Mouse (Mus musculus): Measurements from ENCODE around the gene Phactr3. TPM values are rescaled to one million over a fixed set of nuclear protein-coding genes. Genes with fewer than 3 reads are reported as not detected.

The Phactr3 gene
- polyA plus RNA-seq, 1 experiment from 2014 or later, result 0.04 TPM

GRCm38 (mm10) chr2:178244866-178245265, 126.1 kb downstream of the Phactr3 start:
- Histone ChIP-seq H3K9ac (ENCODE audit: low read depth, low read length) (no peak overlapping the region), H3K27me3 (ENCODE audit: control insufficient read depth, insufficient read depth, low read depth, low read length) (no peaks in the 10 kb centered on the region), H3K9me3 (replicated peaks; ENCODE audit: control insufficient read depth, low read length) (no peaks in the 10 kb centered on the region), H3K27ac (ENCODE audit: low read length) (no peak overlapping the region), H3K4me2 (ENCODE audit: low read depth, low read length) (no peak overlapping the region), H3K36me3 (ENCODE audit: control insufficient read depth, insufficient read depth) (no peaks in the 10 kb centered on the region), H3K4me3 (ENCODE audit: low read depth, low read length) (no peak overlapping the region), H3K4me1 (ENCODE audit: control insufficient read depth, low read depth, low read length) (no peaks in the 10 kb centered on the region)
- no peak for ATAC-seq (ENCODE audit: low read depth)
- WGBS (ENCODE audit: insufficient replicate concordance), result 74% methylated on average over 1 of the region's 1 CpGs

- Histone ChIP-seq H3K4me3 (ENCODE audit: low read depth, low read length) (no peak overlapping the region), H3K4me2 (ENCODE audit: low read depth, low read length) (no peak overlapping the region), H3K36me3 (ENCODE audit: control insufficient read depth, insufficient read depth) (no peaks in the 10 kb centered on the region), H3K27me3 (ENCODE audit: control insufficient read depth, insufficient read depth, low read depth, low read length) (no peaks in the 10 kb centered on the region), H3K9me3 (replicated peaks; ENCODE audit: control insufficient read depth, low read length) (no peaks in the 10 kb centered on the region), H3K27ac (ENCODE audit: low read length) (no peak overlapping the region), H3K9ac (ENCODE audit: low read depth, low read length) (no peak overlapping the region), H3K4me1 (ENCODE audit: control insufficient read depth, low read depth, low read length) (no peaks in the 10 kb centered on the region)
- ATAC-seq (ENCODE audit: low read depth), result no peak
- WGBS (ENCODE audit: insufficient replicate concordance), result 49% methylated on average over 5 of the region's 5 CpGs
These were observed 127.1 kb downstream of the Phactr3 start for GRCm38 (mm10) chr2:178245841-178246240.

- Histone ChIP-seq H3K36me3 (ENCODE audit: control insufficient read depth, insufficient read depth) (no peaks in the 10 kb centered on the region), H3K9ac (ENCODE audit: low read depth, low read length) (no peak overlapping the region), H3K27me3 (ENCODE audit: control insufficient read depth, insufficient read depth, low read depth, low read length) (no peaks in the 10 kb centered on the region), H3K4me3 (ENCODE audit: low read depth, low read length) (no peak overlapping the region), H3K27ac (ENCODE audit: low read length) (no peak overlapping the region), H3K4me2 (ENCODE audit: low read depth, low read length) (no peak overlapping the region), H3K4me1 (ENCODE audit: control insufficient read depth, low read depth, low read length) (no peaks in the 10 kb centered on the region), H3K9me3 (replicated peaks; ENCODE audit: control insufficient read depth, low read length) (no peaks in the 10 kb centered on the region)
- ATAC-seq (ENCODE audit: low read depth), result no peak
- 36% methylated on average over 4 of the region's 4 CpGs for WGBS (ENCODE audit: insufficient replicate concordance)
These were observed 128.0 kb downstream of the Phactr3 start for GRCm38 (mm10) chr2:178246767-178247166.

GRCm38 (mm10) chr2:178247274-178247673, 128.5 kb downstream of the Phactr3 start:
- Histone ChIP-seq H3K4me1 (ENCODE audit: control insufficient read depth, low read depth, low read length) (no peaks in the 10 kb centered on the region), H3K27me3 (ENCODE audit: control insufficient read depth, insufficient read depth, low read depth, low read length) (no peaks in the 10 kb centered on the region), H3K36me3 (ENCODE audit: control insufficient read depth, insufficient read depth) (no peaks in the 10 kb centered on the region), H3K4me2 (ENCODE audit: low read depth, low read length) (no peak overlapping the region), H3K9ac (ENCODE audit: low read depth, low read length) (no peak overlapping the region), H3K4me3 (ENCODE audit: low read depth, low read length) (no peak overlapping the region), H3K27ac (ENCODE audit: low read length) (no peak overlapping the region), H3K9me3 (replicated peaks; ENCODE audit: control insufficient read depth, low read length) (no peaks in the 10 kb centered on the region)
- ATAC-seq (ENCODE audit: low read depth), result no peak
- WGBS (ENCODE audit: insufficient replicate concordance), result 45% methylated on average over 8 of the region's 8 CpGs

GRCm38 (mm10) chr2:178257117-178257825, 138.5 kb downstream of the Phactr3 start:
- Histone ChIP-seq H3K9me3 (replicated peaks; ENCODE audit: control insufficient read depth, low read length) (no peaks in the 10 kb centered on the region), H3K27me3 (ENCODE audit: control insufficient read depth, insufficient read depth, low read depth, low read length) (no peaks in the 10 kb centered on the region), H3K9ac (ENCODE audit: low read depth, low read length) (no peak overlapping the region), H3K4me3 (ENCODE audit: low read depth, low read length) (no peak overlapping the region), H3K36me3 (ENCODE audit: control insufficient read depth, insufficient read depth) (no peaks in the 10 kb centered on the region), H3K27ac (ENCODE audit: low read length) (no peak overlapping the region), H3K4me2 (ENCODE audit: low read depth, low read length) (no peak overlapping the region), H3K4me1 (ENCODE audit: control insufficient read depth, low read depth, low read length) (no peaks in the 10 kb centered on the region)
- WGBS (ENCODE audit: insufficient replicate concordance), result under 1% methylated on average over 3 of the region's 3 CpGs
- ATAC-seq (ENCODE audit: low read depth), result peak; percentile 14; the same call in 1 of the 2 replicates

- Histone ChIP-seq H3K9ac (ENCODE audit: low read depth, low read length) (no peak overlapping the region), H3K27ac (ENCODE audit: low read length) (no peak overlapping the region), H3K4me1 (ENCODE audit: control insufficient read depth, low read depth, low read length) (no peaks in the 10 kb centered on the region), H3K36me3 (ENCODE audit: control insufficient read depth, insufficient read depth) (no peaks in the 10 kb centered on the region), H3K27me3 (ENCODE audit: control insufficient read depth, insufficient read depth, low read depth, low read length) (no peaks in the 10 kb centered on the region), H3K4me2 (ENCODE audit: low read depth, low read length) (no peak overlapping the region), H3K9me3 (replicated peaks; ENCODE audit: control insufficient read depth, low read length) (no peaks in the 10 kb centered on the region), H3K4me3 (ENCODE audit: low read depth, low read length) (no peak overlapping the region)
- 20% methylated on average over 1 of the region's 2 CpGs for WGBS (ENCODE audit: insufficient replicate concordance)
- no peak for ATAC-seq (ENCODE audit: low read depth)
These were observed 139.3 kb downstream of the Phactr3 start for GRCm38 (mm10) chr2:178257986-178258555.

- no peaks in the 10 kb centered on the region for H3K4me1 ChIP-seq (ENCODE audit: control insufficient read depth, low read depth, low read length)
- H3K9ac ChIP-seq (ENCODE audit: low read depth, low read length), result no peak overlapping the region
- no peak overlapping the region for H3K4me2 ChIP-seq (ENCODE audit: low read depth, low read length)
- no peak overlapping the region for H3K27ac ChIP-seq (ENCODE audit: low read length)
- no peaks in the 10 kb centered on the region for H3K27me3 ChIP-seq (ENCODE audit: control insufficient read depth, insufficient read depth, low read depth, low read length)
- no peak overlapping the region for H3K4me3 ChIP-seq (ENCODE audit: low read depth, low read length)
- no peak for ATAC-seq (ENCODE audit: low read depth)
- WGBS (ENCODE audit: insufficient replicate concordance), result 46% methylated on average over 4 of the region's 4 CpGs
- no peaks in the 10 kb centered on the region for H3K9me3 ChIP-seq (replicated peaks; ENCODE audit: control insufficient read depth, low read length)
- no peaks in the 10 kb centered on the region for H3K36me3 ChIP-seq (ENCODE audit: control insufficient read depth, insufficient read depth)
These were observed 144.3 kb downstream of the Phactr3 start for GRCm38 (mm10) chr2:178263055-178263454.

- H3K9me3 ChIP-seq (replicated peaks; ENCODE audit: control insufficient read depth, low read length), result no peaks in the 10 kb centered on the region
- no peak overlapping the region for H3K4me2 ChIP-seq (ENCODE audit: low read depth, low read length)
- no peaks in the 10 kb centered on the region for H3K4me1 ChIP-seq (ENCODE audit: control insufficient read depth, low read depth, low read length)
- no peaks in the 10 kb centered on the region for H3K27me3 ChIP-seq (ENCODE audit: control insufficient read depth, insufficient read depth, low read depth, low read length)
- no peak overlapping the region for H3K27ac ChIP-seq (ENCODE audit: low read length)
- peak; percentile 49; the same call in 1 of the 2 replicates for ATAC-seq (ENCODE audit: low read depth)
- H3K36me3 ChIP-seq (ENCODE audit: control insufficient read depth, insufficient read depth), result no peaks in the 10 kb centered on the region
- no peak overlapping the region for H3K4me3 ChIP-seq (ENCODE audit: low read depth, low read length)
- WGBS (ENCODE audit: insufficient replicate concordance), result 4% methylated on average over 8 of the region's 8 CpGs
- no peak overlapping the region for H3K9ac ChIP-seq (ENCODE audit: low read depth, low read length)
These were observed 145.6 kb downstream of the Phactr3 start for GRCm38 (mm10) chr2:178264389-178264788.

GRCm38 (mm10) chr2:178265454-178265853, 146.7 kb downstream of the Phactr3 start:
- H3K27ac ChIP-seq (ENCODE audit: low read length), result no peak overlapping the region
- no peaks in the 10 kb centered on the region for H3K36me3 ChIP-seq (ENCODE audit: control insufficient read depth, insufficient read depth)
- WGBS (ENCODE audit: insufficient replicate concordance), result 16% methylated on average over 2 of the region's 2 CpGs
- no peak overlapping the region for H3K9ac ChIP-seq (ENCODE audit: low read depth, low read length)
- no peak for ATAC-seq (ENCODE audit: low read depth)
- H3K27me3 ChIP-seq (ENCODE audit: control insufficient read depth, insufficient read depth, low read depth, low read length), result no peaks in the 10 kb centered on the region
- H3K9me3 ChIP-seq (replicated peaks; ENCODE audit: control insufficient read depth, low read length), result no peaks in the 10 kb centered on the region
- H3K4me1 ChIP-seq (ENCODE audit: control insufficient read depth, low read depth, low read length), result no peaks in the 10 kb centered on the region
- H3K4me3 ChIP-seq (ENCODE audit: low read depth, low read length), result no peak overlapping the region
- no peak overlapping the region for H3K4me2 ChIP-seq (ENCODE audit: low read depth, low read length)

Measured in liver, embryonic 16.5 days (tissue).